23 mouse cellular contexts compared by ENCODE assay signal in the genomic region with DNA sequence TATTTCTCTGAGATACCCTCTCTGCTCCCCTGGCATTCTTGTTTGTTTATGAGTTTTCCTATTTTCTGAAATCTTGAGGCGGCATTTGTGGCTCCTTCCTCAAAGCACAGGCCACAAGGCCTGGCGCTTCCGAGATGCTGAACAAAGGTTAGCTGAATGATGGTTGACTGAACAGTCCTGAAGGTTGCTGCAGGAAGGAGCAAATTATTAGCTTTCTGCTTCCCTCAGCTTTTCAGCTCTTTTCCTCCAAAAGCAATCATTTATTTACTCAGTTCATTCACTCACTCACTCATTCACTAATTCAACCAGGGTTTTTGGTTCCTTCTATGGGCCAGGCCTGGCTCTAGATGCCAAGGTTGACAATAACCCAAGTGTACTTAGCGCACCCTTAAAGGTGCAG. TPM values are rescaled to one million over a fixed set of nuclear protein-coding genes. Genes with fewer than 3 reads are reported as not detected.
DNase-seq lines count a peak whose midpoint lies in the region; ATAC-seq and TF ChIP-seq lines count a peak whose summit lies in the region.
"Had no signal": no experiment of that assay in that cellular context is flagged by ENCODE, and none has a peak within 500 bp of the region (broad histone marks: within the 10 kb centered on the region; RNA-seq: fewer than 3 reads in every experiment).

No protein-coding gene starts in this region.

- DNase-seq in kidney, adult 18-20 months: peak; percentile 19
- DNase-seq in kidney, adult 8-10 months: peak; percentile 55 to 57
- no peak for DNase-seq in kidney, postnatal 0 days (ENCODE audit: low spot score)
- DNase-seq in kidney, postnatal 25 days: peak; percentile 16 to 52
- DNase-seq in heart, adult 9 months (ENCODE audit: low spot score in 2 of 2): no peak
- DNase-seq: adrenal gland, postnatal 10 days; adrenal gland, postnatal 36 days; B cell, adult 2 months; cerebellum, adult 18-20 months; cerebellum, adult 9-10 months; cerebellum, postnatal 14 days; gastrocnemius, postnatal 10 days; gastrocnemius, postnatal 36 days; heart, adult 2 months had no signal

- no peaks in the 10 kb centered on the region for H3K4me1 ChIP-seq in kidney, embryonic 16.5 days (ENCODE audit: insufficient read depth, low read length)
- no peaks in the 10 kb centered on the region for H3K4me1 ChIP-seq in kidney, postnatal 0 days (replicated peaks; ENCODE audit: insufficient read depth, low read length)
- H3K4me1 ChIP-seq in intestine, embryonic 15.5 days (replicated peaks): no peaks in the 10 kb centered on the region
- H3K4me1 ChIP-seq: forebrain, embryonic 10.5 days; forebrain, embryonic 13.5 days; hindbrain, embryonic 12.5 days had no signal

- H3K4me2 ChIP-seq in kidney, embryonic 16.5 days (replicated peaks; ENCODE audit: low read depth, low read length): no peak overlapping the region
- no peak overlapping the region for H3K4me2 ChIP-seq in kidney, postnatal 0 days (ENCODE audit: low read length)
- H3K4me2 ChIP-seq in intestine, embryonic 15.5 days (replicated peaks): no peak overlapping the region
- H3K4me2 ChIP-seq: forebrain, embryonic 13.5 days; heart, embryonic 11.5 days; hindbrain, embryonic 12.5 days had no signal

- no peak for ATAC-seq in kidney, embryonic 16.5 days (ENCODE audit: low FRiP score, low TSS enrichment)
- ATAC-seq in kidney, postnatal 0 days (replicated peaks; ENCODE audit: low FRiP score, low read depth): peak; percentile 76
- no peak for ATAC-seq in intestine, embryonic 15.5 days
- ATAC-seq: forebrain, embryonic 13.5 days; forebrain, embryonic 16.5 days; Patski had no signal

- no peak overlapping the region for H3K27ac ChIP-seq in kidney, embryonic 16.5 days (ENCODE audit: low read length)
- H3K27ac ChIP-seq in kidney, postnatal 0 days: 0 out of 2 replicates have a peak overlapping the region, but pooled peaks have one; percentile 25
- no peak overlapping the region for H3K27ac ChIP-seq in intestine, embryonic 15.5 days
- H3K27ac ChIP-seq: forebrain, embryonic 10.5 days; forebrain, embryonic 13.5 days; heart, adult 2 months; hindbrain, embryonic 12.5 days had no signal

- H3K9ac ChIP-seq in kidney, embryonic 16.5 days (replicated peaks; ENCODE audit: low read length): no peak overlapping the region
- H3K9ac ChIP-seq in kidney, postnatal 0 days (ENCODE audit: low read depth, low read length): no peak overlapping the region
- H3K9ac ChIP-seq in intestine, embryonic 15.5 days: no peak overlapping the region
- H3K9ac ChIP-seq: forebrain, embryonic 13.5 days; hindbrain, embryonic 12.5 days had no signal

- no peaks in the 10 kb centered on the region for H3K27me3 ChIP-seq in kidney, embryonic 16.5 days (ENCODE audit: insufficient read depth, low read length)
- H3K27me3 ChIP-seq in kidney, postnatal 0 days (ENCODE audit: insufficient read depth, low read length): no peaks in the 10 kb centered on the region
- no peaks in the 10 kb centered on the region for H3K27me3 ChIP-seq in intestine, embryonic 15.5 days (replicated peaks)
- H3K27me3 ChIP-seq: forebrain, embryonic 13.5 days; hindbrain, embryonic 12.5 days; Patski had no signal

- no peaks in the 10 kb centered on the region for H3K9me3 ChIP-seq in kidney, embryonic 16.5 days (ENCODE audit: low read length)
- H3K9me3 ChIP-seq in kidney, postnatal 0 days (replicated peaks; ENCODE audit: low read length): no peaks in the 10 kb centered on the region
- H3K9me3 ChIP-seq in intestine, embryonic 15.5 days: no peaks in the 10 kb centered on the region
- H3K9me3 ChIP-seq: forebrain, embryonic 10.5 days; forebrain, embryonic 13.5 days; G1E; hindbrain, embryonic 12.5 days had no signal

- H3K4me3 ChIP-seq in kidney, embryonic 16.5 days (ENCODE audit: low read length): no peak overlapping the region
- no peak overlapping the region for H3K4me3 ChIP-seq in kidney, postnatal 0 days (replicated peaks; ENCODE audit: low read depth, low read length)
- no peak overlapping the region for H3K4me3 ChIP-seq in intestine, embryonic 15.5 days (replicated peaks)
- H3K4me3 ChIP-seq: forebrain, embryonic 10.5 days; forebrain, embryonic 13.5 days; heart, adult 2 months; hindbrain, embryonic 12.5 days had no signal

- 73% methylated on average over 4 of the region's 4 CpGs for WGBS in kidney, embryonic 16.5 days
- 85% methylated on average over 4 of the region's 4 CpGs for WGBS in kidney, postnatal 0 days
- WGBS in intestine, embryonic 15.5 days: 93% methylated on average over 4 of the region's 4 CpGs

- H3K36me3 ChIP-seq in kidney, embryonic 16.5 days (ENCODE audit: insufficient read depth, low read length): no peaks in the 10 kb centered on the region
- no peaks in the 10 kb centered on the region for H3K36me3 ChIP-seq in kidney, postnatal 0 days (ENCODE audit: insufficient read depth, low read length)
- no peaks in the 10 kb centered on the region for H3K36me3 ChIP-seq in intestine, embryonic 15.5 days
- H3K36me3 ChIP-seq: forebrain, embryonic 10.5 days; G1E; hindbrain, embryonic 12.5 days had no signal

- no peak for TF ChIP-seq CTCF in kidney, postnatal 0 days (IDR thresholded peaks at IDR 0.05; ENCODE audit: low read depth)

RNA-seq across cellular contexts. Expression of a gene that starts 10.7 kb away (rescaled TPM):
- polyA plus RNA-seq in kidney, embryonic 16.5 days (2015; fragmentation: Nextera tagmentation; extraction: Ambion mirVana): 25.2 and 33.8 TPM in 2 replicates
- polyA plus RNA-seq in kidney, postnatal 0 days (2015; fragmentation: Nextera tagmentation; extraction: Ambion mirVana): 18.6 and 19.4 TPM in 2 replicates
- polyA plus RNA-seq in intestine, embryonic 15.5 days (2015; fragmentation: Nextera tagmentation; extraction: Ambion mirVana): 18.1 and 19.1 TPM in 2 replicates

RNA-seq across cellular contexts. Expression of a gene that starts 57.9 kb away (rescaled TPM):
- 12.3 and 14.9 TPM in 2 replicates for polyA plus RNA-seq in kidney, embryonic 16.5 days (2015; fragmentation: Nextera tagmentation; extraction: Ambion mirVana)
- 8.7 and 9.3 TPM in 2 replicates for polyA plus RNA-seq in kidney, postnatal 0 days (2015; fragmentation: Nextera tagmentation; extraction: Ambion mirVana)
- polyA plus RNA-seq in intestine, embryonic 15.5 days (2015; fragmentation: Nextera tagmentation; extraction: Ambion mirVana): 16.8 and 18.7 TPM in 2 replicates

Comparison
In these comparisons a context has a peak if more than half of its experiments do, and no peak if none do; other contexts are left out.
1. DNase-seq: peak in kidney, adult 18-20 months (single experiment), kidney, adult 8-10 months (2 of 2) and kidney, postnatal 25 days (2 of 2); none in kidney, postnatal 0 days (single experiment) and heart, adult 9 months (0 of 2).